Comparison of ENCODE assay signal across 9 mouse cellular contexts in the genomic region with DNA sequence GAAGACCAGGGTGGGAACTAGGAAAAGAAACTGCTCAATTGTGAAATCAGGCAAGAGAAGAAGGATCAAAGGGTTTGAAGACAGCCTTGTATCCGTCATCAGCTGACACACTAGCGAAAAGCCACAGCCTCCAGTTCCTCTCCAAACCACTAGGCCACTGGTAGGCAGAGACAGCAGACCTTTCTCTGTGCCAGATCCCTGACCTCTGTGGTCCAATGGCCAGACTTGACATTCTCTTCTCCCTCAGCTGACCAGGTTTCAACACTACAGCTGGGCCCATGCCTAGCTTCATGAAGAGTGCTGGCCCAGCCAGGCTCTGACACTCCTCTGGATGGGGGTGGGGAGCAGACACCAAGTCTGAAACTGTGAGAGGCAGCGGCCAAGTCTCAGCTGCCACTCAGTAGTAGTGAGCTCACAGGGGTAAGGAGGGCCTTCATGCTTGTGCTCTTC. TPM values are rescaled to one million over a fixed set of nuclear protein-coding genes. Genes with fewer than 3 reads are reported as not detected.
DNase-seq lines count a peak whose midpoint lies in the region; ATAC-seq lines count a peak whose summit lies in the region.
"Had no signal": no experiment of that assay in that cellular context is flagged by ENCODE, and none has a peak within 500 bp of the region (broad histone marks: within the 10 kb centered on the region; RNA-seq: fewer than 3 reads in every experiment).

No protein-coding gene starts in this region.

- ATAC-seq in hindbrain, embryonic 11.5 days (ENCODE audit: low FRiP score), result no peak
- peak; percentile 61 for ATAC-seq in liver, embryonic 16.5 days (ENCODE audit: low read depth)
- ATAC-seq in midbrain, embryonic 15.5 days (replicated peaks), result no peak

- no peak overlapping the region for H3K4me2 ChIP-seq in hindbrain, embryonic 11.5 days (replicated peaks; ENCODE audit: low read depth, low read length)
- H3K4me2 ChIP-seq in liver, embryonic 16.5 days (ENCODE audit: low read depth, low read length), result no peak overlapping the region
- H3K4me2 ChIP-seq in midbrain, embryonic 15.5 days, result no peak overlapping the region

- H3K27ac ChIP-seq in hindbrain, embryonic 10.5 days, result peak overlapping the region; percentile 35; the same call in 1 of the 2 replicates
- no peak overlapping the region for H3K27ac ChIP-seq in hindbrain, embryonic 11.5 days (ENCODE audit: low read depth, low read length)
- H3K27ac ChIP-seq in liver, embryonic 16.5 days (ENCODE audit: low read length), result no peak overlapping the region; the same call in 1 of the 2 replicates
- no peak overlapping the region for H3K27ac ChIP-seq in midbrain, embryonic 15.5 days

- H3K27me3 ChIP-seq in hindbrain, embryonic 10.5 days (ENCODE audit: insufficient read depth, poor library complexity, severe bottlenecking), result no peaks in the 10 kb centered on the region
- no peaks in the 10 kb centered on the region for H3K27me3 ChIP-seq in hindbrain, embryonic 11.5 days (ENCODE audit: control insufficient read depth, insufficient read depth, low read length)
- no peaks in the 10 kb centered on the region for H3K27me3 ChIP-seq in liver, embryonic 16.5 days (ENCODE audit: control insufficient read depth, insufficient read depth, low read depth, low read length)
- no peaks in the 10 kb centered on the region for H3K27me3 ChIP-seq in midbrain, embryonic 15.5 days (replicated peaks)
- H3K27me3 ChIP-seq: CH12.LX had no signal

- no peak overlapping the region for H3K9ac ChIP-seq in hindbrain, embryonic 11.5 days (ENCODE audit: low read depth, low read length)
- no peak overlapping the region for H3K9ac ChIP-seq in liver, embryonic 16.5 days (ENCODE audit: low read depth, low read length)
- no peak overlapping the region for H3K9ac ChIP-seq in midbrain, embryonic 15.5 days

- peaks cover 19% of the 10 kb centered on the region for H3K36me3 ChIP-seq in hindbrain, embryonic 10.5 days
- no peaks in the 10 kb centered on the region for H3K36me3 ChIP-seq in hindbrain, embryonic 11.5 days (ENCODE audit: control insufficient read depth, insufficient read depth, low read length)
- H3K36me3 ChIP-seq in liver, embryonic 16.5 days (ENCODE audit: control insufficient read depth, insufficient read depth), result no peaks in the 10 kb centered on the region
- no peaks in the 10 kb centered on the region for H3K36me3 ChIP-seq in midbrain, embryonic 15.5 days (replicated peaks)

- H3K9me3 ChIP-seq in hindbrain, embryonic 10.5 days, result 0 out of 2 replicates have a peak, but pooled peaks cover 5% of the 10 kb centered on the region
- H3K9me3 ChIP-seq in hindbrain, embryonic 11.5 days (ENCODE audit: control insufficient read depth, low read length), result no peaks in the 10 kb centered on the region
- no peaks in the 10 kb centered on the region for H3K9me3 ChIP-seq in liver, embryonic 16.5 days (replicated peaks; ENCODE audit: control insufficient read depth, low read length)
- H3K9me3 ChIP-seq in midbrain, embryonic 15.5 days, result no peaks in the 10 kb centered on the region

- 69% methylated on average over 3 of the region's 3 CpGs for whole genome bisulfite sequencing in hindbrain, embryonic 10.5 days
- WGBS in hindbrain, embryonic 11.5 days, result 63% methylated on average over 3 of the region's 3 CpGs
- WGBS in liver, embryonic 16.5 days (ENCODE audit: insufficient replicate concordance), result 38% methylated on average over 3 of the region's 3 CpGs
- 73% methylated on average over 3 of the region's 3 CpGs for WGBS in midbrain, embryonic 15.5 days

- H3K4me1 ChIP-seq in hindbrain, embryonic 10.5 days (replicated peaks), result peaks cover 41% of the 10 kb centered on the region
- H3K4me1 ChIP-seq in hindbrain, embryonic 11.5 days (replicated peaks; ENCODE audit: control insufficient read depth, insufficient read depth, low read length), result 0 out of 2 replicates have a peak, but pooled peaks cover 4% of the 10 kb centered on the region
- no peaks in the 10 kb centered on the region; the same call in none of the 2 replicates for H3K4me1 ChIP-seq in liver, embryonic 16.5 days (ENCODE audit: control insufficient read depth, low read depth, low read length)
- peaks cover 5% of the 10 kb centered on the region for H3K4me1 ChIP-seq in midbrain, embryonic 15.5 days

- no peak overlapping the region for H3K4me3 ChIP-seq in hindbrain, embryonic 10.5 days
- H3K4me3 ChIP-seq in hindbrain, embryonic 11.5 days (ENCODE audit: low read depth, low read length), result no peak overlapping the region
- H3K4me3 ChIP-seq in liver, embryonic 16.5 days (ENCODE audit: low read depth, low read length), result no peak overlapping the region
- H3K4me3 ChIP-seq in midbrain, embryonic 15.5 days, result no peak overlapping the region

- no peak for DNase-seq in hindbrain, embryonic 10.5 days (ENCODE audit: low spot score)
- no peak for DNase-seq in hindbrain, embryonic 11.5 days (ENCODE audit: low spot score)
- DNase-seq in spleen, postnatal 36 days (ENCODE audit: low spot score in 2 of 2), result peak; percentile 8 to 14
- DNase-seq in spleen, adult 12 weeks (ENCODE audit: low spot score), result no peak
- peak; percentile 81 to 88 for DNase-seq in heart, adult 9 months (ENCODE audit: low spot score in 2 of 2)
- no peak for DNase-seq in B cell, adult 2 months

RNA-seq across cellular contexts. Expression of a gene that starts 7.0 kb away (rescaled TPM):
- 34.6 and 41.4 TPM in 2 replicates for polyA plus RNA-seq in hindbrain, embryonic 10.5 days (2016; fragmentation: Nextera tagmentation; extraction: Ambion mirVana)
- polyA plus RNA-seq in hindbrain, embryonic 11.5 days (2014; fragmentation: Nextera tagmentation; extraction: Ambion mirVana), result 64.2 and 76.5 TPM in 2 replicates
- polyA plus RNA-seq in liver, embryonic 16.5 days (2015; fragmentation: Nextera tagmentation; extraction: Ambion mirVana), result 5.5 and 6.6 TPM in 2 replicates
- 34.5 and 39.0 TPM in 2 replicates for polyA plus RNA-seq in midbrain, embryonic 15.5 days (2015; fragmentation: Nextera tagmentation; extraction: Ambion mirVana)

Comparison
In these comparisons a context has a peak if more than half of its experiments do, and no peak if none do; other contexts are left out.
1. DNase-seq: peak in spleen, postnatal 36 days (2 of 2) and heart, adult 9 months (2 of 2); none in hindbrain, embryonic 10.5 days (single experiment), hindbrain, embryonic 11.5 days (single experiment), spleen, adult 12 weeks (single experiment) and B cell, adult 2 months (0 of 2).